Mouse (Mus musculus) heart, adult 2 months (tissue): ENCODE data around the gene Cope.

ENCODE experiments used
- CTCF ChIP-seq: fragments of 200-600 bp; IDR thresholded peaks from 2 replicates; pipeline ENCODE4 v1.8.1; 2022; ENCODE audit warnings: antibody characterized with exemption, mild to moderate bottlenecking, moderate library complexity
- EP300 ChIP-seq: fragments of 200-500 bp; IDR thresholded peaks from 2 replicates; pipeline ENCODE4 v1.6.1; 2011; ENCODE audit warnings: low read depth, low read length, control low read depth; ENCODE audit not compliant: insufficient read depth
- POLR2A ChIP-seq: fragments of 200-500 bp; IDR thresholded peaks from 2 replicates; pipeline ENCODE4 v1.6.1; 2011; ENCODE audit warnings: mild to moderate bottlenecking, low read depth, low read length, control low read depth; ENCODE audit not compliant: insufficient read depth

- TF ChIP-seq CTCF (no peak), POLR2A (no peak), EP300 (no peak)
Measured at GRCm38 (mm10) chr8:70347860-70348420, 45.6 kb downstream of the Cope start.
